Mouse (Mus musculus) heart, embryonic 10.5 days (tissue): ENCODE results near the gene Mecom. TPM values are rescaled to one million over a fixed set of nuclear protein-coding genes. Genes with fewer than 3 reads are reported as not detected.

Experiments
- DNase-seq: peaks from one replicate; pipeline ENCODE4 v3.0.0-alpha.2; 2017; ENCODE audit warnings: low spot score
- H3K27ac ChIP-seq: fragments of 300-500 bp; sonication (generic); 2 replicates; pipeline ENCODE4 v1.5.1; 2016; ENCODE audit warnings: mild to moderate bottlenecking
- H3K27me3 ChIP-seq: fragments of 300-500 bp; sonication (generic); 2 replicates; pipeline ENCODE4 v1.6.1; 2016; ENCODE audit warnings: mild to moderate bottlenecking; ENCODE audit not compliant: poor library complexity, insufficient read depth, severe bottlenecking
- H3K36me3 ChIP-seq: fragments of 300-500 bp; sonication (generic); 2 replicates; pipeline ENCODE4 v1.6.1; 2016; ENCODE audit warnings: mild to moderate bottlenecking, moderate library complexity
- H3K4me1 ChIP-seq: fragments of 300-500 bp; sonication (generic); 2 replicates; pipeline ENCODE4 v1.6.1; 2016; ENCODE audit warnings: mild to moderate bottlenecking
- H3K4me3 ChIP-seq: fragments of 300-500 bp; sonication (generic); 2 replicates; pipeline ENCODE4 v1.5.1; 2016; ENCODE audit warnings: mild to moderate bottlenecking, moderate library complexity
- H3K9me3 ChIP-seq: fragments of 300-500 bp; sonication (generic); 2 replicates; pipeline ENCODE4 v1.6.1; 2016; ENCODE audit warnings: mild to moderate bottlenecking, moderate library complexity
- WGBS: fragments of 180-500 bp; shearing (Covaris S2); methylation state at CpG from one replicate; pipeline ENCODE4 v1.1.7; 2016; 5-methylcytosine and 5-hydroxymethylcytosine counted together
- polyA plus RNA-seq: library from polyadenylated mRNA; unstranded; fragments of >200 nt; fragmentation: Nextera tagmentation; extraction: Ambion mirVana; gene quantifications from 2 replicates; pipeline ENCODE4 v1.2.1, GENCODE M21; 2016

The Mecom gene
- polyA plus RNA-seq, 1 experiment from 2014 or later = 40.3 TPM

GRCm38 (mm10) chr3:30344151-30344550, 203.7 kb downstream of the Mecom start:
- Histone ChIP-seq H3K27ac (no peak overlapping the region), H3K4me3 (no peak overlapping the region), H3K9me3 (no peaks in the 10 kb centered on the region), H3K27me3 (no peaks in the 10 kb centered on the region), H3K36me3 (no peaks in the 10 kb centered on the region), H3K4me1 (0 out of 2 replicates have a peak, but pooled peaks cover 4% of the 10 kb centered on the region)
- 71% methylated on average over 4 of the region's 4 CpGs for WGBS
- DNase-seq = no peak

GRCm38 (mm10) chr3:30332337-30332736, 215.5 kb downstream of the Mecom start:
- no peaks in the 10 kb centered on the region for H3K9me3 ChIP-seq
- H3K27ac ChIP-seq = no peak overlapping the region
- H3K4me3 ChIP-seq = no peak overlapping the region
- H3K27me3 ChIP-seq = no peaks in the 10 kb centered on the region
- no peak for DNase-seq
- H3K36me3 ChIP-seq = no peaks in the 10 kb centered on the region
- no peaks in the 10 kb centered on the region; the same call in 1 of the 2 replicates for H3K4me1 ChIP-seq
- WGBS = 87% methylated on average over 6 of the region's 6 CpGs

- 81% methylated on average over 3 of the region's 3 CpGs for WGBS
- H3K4me3 ChIP-seq = no peak overlapping the region
- H3K36me3 ChIP-seq = no peaks in the 10 kb centered on the region
- no peaks in the 10 kb centered on the region for H3K27me3 ChIP-seq
- no peak for DNase-seq
- H3K27ac ChIP-seq = no peak overlapping the region
- H3K9me3 ChIP-seq = no peaks in the 10 kb centered on the region
- no peaks in the 10 kb centered on the region; the same call in 1 of the 2 replicates for H3K4me1 ChIP-seq
Observed at GRCm38 (mm10) chr3:30330476-30330875, 217.3 kb downstream of the Mecom start.

- no peaks in the 10 kb centered on the region for H3K36me3 ChIP-seq
- DNase-seq = no peak
- no peaks in the 10 kb centered on the region for H3K27me3 ChIP-seq
- no peaks in the 10 kb centered on the region for H3K9me3 ChIP-seq
- H3K4me1 ChIP-seq = no peaks in the 10 kb centered on the region; the same call in 1 of the 2 replicates
- WGBS = 77% methylated on average over 3 of the region's 3 CpGs
- H3K4me3 ChIP-seq = no peak overlapping the region
- no peak overlapping the region for H3K27ac ChIP-seq
Observed at GRCm38 (mm10) chr3:30330021-30330420, 217.8 kb downstream of the Mecom start.

GRCm38 (mm10) chr3:30314955-30315354, 232.9 kb downstream of the Mecom start:
- Histone ChIP-seq H3K27ac (no peak overlapping the region), H3K9me3 (no peaks in the 10 kb centered on the region), H3K4me3 (no peak overlapping the region), H3K36me3 (no peaks in the 10 kb centered on the region), H3K27me3 (no peaks in the 10 kb centered on the region), H3K4me1 (no peaks in the 10 kb centered on the region)
- no peak for DNase-seq
- 72% methylated on average over 2 of the region's 2 CpGs for WGBS

- Histone ChIP-seq H3K36me3 (no peaks in the 10 kb centered on the region), H3K4me3 (no peak overlapping the region), H3K27ac (no peak overlapping the region), H3K27me3 (no peaks in the 10 kb centered on the region), H3K9me3 (no peaks in the 10 kb centered on the region), H3K4me1 (peaks cover 16% of the 10 kb centered on the region; the same call in 1 of the 2 replicates)
- WGBS = 44% methylated on average over 4 of the region's 4 CpGs
- no peak for DNase-seq
Observed at GRCm38 (mm10) chr3:30308081-30308480, 239.7 kb downstream of the Mecom start.

- Histone ChIP-seq H3K27me3 (no peaks in the 10 kb centered on the region), H3K9me3 (no peaks in the 10 kb centered on the region), H3K36me3 (no peaks in the 10 kb centered on the region), H3K4me1 (peaks cover 18% of the 10 kb centered on the region; the same call in 1 of the 2 replicates), H3K4me3 (no peak overlapping the region), H3K27ac (no peak overlapping the region)
- no peak for DNase-seq
- WGBS = 82% methylated on average over 6 of the region's 6 CpGs
Observed at GRCm38 (mm10) chr3:30307601-30308000, 240.2 kb downstream of the Mecom start.

- H3K4me3 ChIP-seq = no peak overlapping the region
- H3K27me3 ChIP-seq = no peaks in the 10 kb centered on the region
- H3K9me3 ChIP-seq = no peaks in the 10 kb centered on the region
- peaks cover 18% of the 10 kb centered on the region; the same call in 1 of the 2 replicates for H3K4me1 ChIP-seq
- H3K36me3 ChIP-seq = no peaks in the 10 kb centered on the region
- DNase-seq = no peak
- 50% methylated on average over 3 of the region's 3 CpGs for WGBS
- H3K27ac ChIP-seq = no peak overlapping the region
Observed at GRCm38 (mm10) chr3:30306080-30306479, 241.7 kb downstream of the Mecom start.

GRCm38 (mm10) chr3:30299460-30299859, 248.3 kb downstream of the Mecom start:
- Histone ChIP-seq H3K4me3 (no peak overlapping the region), H3K9me3 (no peaks in the 10 kb centered on the region), H3K27ac (no peak overlapping the region), H3K27me3 (no peaks in the 10 kb centered on the region), H3K36me3 (no peaks in the 10 kb centered on the region), H3K4me1 (peaks cover 6% of the 10 kb centered on the region; the same call in 1 of the 2 replicates)
- no peak for DNase-seq
- 51% methylated on average over 1 of the region's 1 CpGs for WGBS

- WGBS = 90% methylated on average over 5 of the region's 5 CpGs
- H3K4me1 ChIP-seq = no peaks in the 10 kb centered on the region
- no peaks in the 10 kb centered on the region for H3K27me3 ChIP-seq
- H3K36me3 ChIP-seq = no peaks in the 10 kb centered on the region
- H3K4me3 ChIP-seq = no peak overlapping the region
- no peak overlapping the region for H3K27ac ChIP-seq
- DNase-seq = no peak
- no peaks in the 10 kb centered on the region for H3K9me3 ChIP-seq
Observed at GRCm38 (mm10) chr3:30294433-30294832, 253.4 kb downstream of the Mecom start.

GRCm38 (mm10) chr3:30286529-30286928, 261.3 kb downstream of the Mecom start:
- no peak overlapping the region for H3K4me3 ChIP-seq
- no peak for DNase-seq
- H3K36me3 ChIP-seq = no peaks in the 10 kb centered on the region
- no peaks in the 10 kb centered on the region for H3K9me3 ChIP-seq
- no peaks in the 10 kb centered on the region for H3K27me3 ChIP-seq
- no peak overlapping the region for H3K27ac ChIP-seq
- 64% methylated on average over 4 of the region's 4 CpGs for WGBS
- H3K4me1 ChIP-seq = no peaks in the 10 kb centered on the region

- WGBS = 71% methylated on average over 4 of the region's 4 CpGs
- Histone ChIP-seq H3K27ac (no peak overlapping the region), H3K27me3 (no peaks in the 10 kb centered on the region), H3K4me3 (no peak overlapping the region), H3K9me3 (no peaks in the 10 kb centered on the region), H3K36me3 (no peaks in the 10 kb centered on the region), H3K4me1 (no peaks in the 10 kb centered on the region)
- no peak for DNase-seq
Observed at GRCm38 (mm10) chr3:30284094-30284493, 263.7 kb downstream of the Mecom start.

- H3K9me3 ChIP-seq = no peaks in the 10 kb centered on the region
- no peaks in the 10 kb centered on the region for H3K36me3 ChIP-seq
- no peak overlapping the region for H3K4me3 ChIP-seq
- no peaks in the 10 kb centered on the region for H3K27me3 ChIP-seq
- H3K4me1 ChIP-seq = no peaks in the 10 kb centered on the region
- WGBS = 82% methylated on average over 5 of the region's 5 CpGs
- no peak for DNase-seq
- H3K27ac ChIP-seq = no peak overlapping the region
Observed at GRCm38 (mm10) chr3:30283562-30283961, 264.2 kb downstream of the Mecom start.

GRCm38 (mm10) chr3:30277569-30277968, 270.2 kb downstream of the Mecom start:
- Histone ChIP-seq H3K27ac (no peak overlapping the region), H3K9me3 (no peaks in the 10 kb centered on the region), H3K27me3 (no peaks in the 10 kb centered on the region), H3K4me1 (no peaks in the 10 kb centered on the region), H3K4me3 (no peak overlapping the region), H3K36me3 (no peaks in the 10 kb centered on the region)
- DNase-seq = no peak
- 84% methylated on average over 10 of the region's 10 CpGs for WGBS
